Mouse (Mus musculus) neural tube, embryonic 12.5 days (tissue): ENCODE measurements around the gene St6galnac3. TPM values are rescaled to one million over a fixed set of nuclear protein-coding genes. Genes with fewer than 3 reads are reported as not detected.

ENCODE experiments used
- ATAC-seq: fragments of 200-750 bp; cut with Nextera tagmentation; 2 replicates; pipeline ENCODE4 v1.8.0; 2017; ENCODE audit warnings: low read depth, mild to moderate bottlenecking, moderate TSS enrichment, moderate library complexity; ENCODE audit not compliant: low FRiP score
- H3K27ac ChIP-seq: fragments of 300-500 bp; sonication (generic); 2 replicates; pipeline ENCODE4 v1.5.1; 2016
- H3K27me3 ChIP-seq: fragments of 300-500 bp; sonication (generic); replicated peaks from 2 replicates; pipeline ENCODE4 v1.6.1; 2016; ENCODE audit warnings: mild to moderate bottlenecking
- H3K36me3 ChIP-seq: fragments of 300-500 bp; sonication (generic); 2 replicates; pipeline ENCODE4 v1.6.1; 2016; ENCODE audit warnings: mild to moderate bottlenecking
- H3K4me1 ChIP-seq: fragments of 300-500 bp; sonication (generic); 2 replicates; pipeline ENCODE4 v1.6.1; 2016
- H3K4me2 ChIP-seq: fragments of 300-500 bp; sonication (generic); replicated peaks from 2 replicates; pipeline ENCODE4 v1.6.1; 2016; ENCODE audit warnings: mild to moderate bottlenecking
- H3K4me3 ChIP-seq: fragments of 300-500 bp; sonication (generic); 2 replicates; pipeline ENCODE4 v1.5.1; 2016
- H3K9ac ChIP-seq: fragments of 300-500 bp; sonication (generic); 2 replicates; pipeline ENCODE4 v1.6.1; 2016; ENCODE audit warnings: mild to moderate bottlenecking
- H3K9me3 ChIP-seq: fragments of 300-500 bp; sonication (generic); 2 replicates; pipeline ENCODE4 v1.6.1; 2016; ENCODE audit warnings: mild to moderate bottlenecking
- WGBS: fragments of 180-500 bp; shearing (Covaris S2); methylation state at CpG from one replicate; pipeline ENCODE4 v1.1.7; 2016; 5-methylcytosine and 5-hydroxymethylcytosine counted together
- polyA plus RNA-seq: library from polyadenylated mRNA; unstranded; fragments of >200 nt; fragmentation: Nextera tagmentation; extraction: Ambion mirVana; gene quantifications from 2 replicates; pipeline ENCODE4 v1.2.1, GENCODE M21; 2016

Gene St6galnac3
- polyA plus RNA-seq, 1 experiment from 2014 or later: 34.8 TPM

DNA sequence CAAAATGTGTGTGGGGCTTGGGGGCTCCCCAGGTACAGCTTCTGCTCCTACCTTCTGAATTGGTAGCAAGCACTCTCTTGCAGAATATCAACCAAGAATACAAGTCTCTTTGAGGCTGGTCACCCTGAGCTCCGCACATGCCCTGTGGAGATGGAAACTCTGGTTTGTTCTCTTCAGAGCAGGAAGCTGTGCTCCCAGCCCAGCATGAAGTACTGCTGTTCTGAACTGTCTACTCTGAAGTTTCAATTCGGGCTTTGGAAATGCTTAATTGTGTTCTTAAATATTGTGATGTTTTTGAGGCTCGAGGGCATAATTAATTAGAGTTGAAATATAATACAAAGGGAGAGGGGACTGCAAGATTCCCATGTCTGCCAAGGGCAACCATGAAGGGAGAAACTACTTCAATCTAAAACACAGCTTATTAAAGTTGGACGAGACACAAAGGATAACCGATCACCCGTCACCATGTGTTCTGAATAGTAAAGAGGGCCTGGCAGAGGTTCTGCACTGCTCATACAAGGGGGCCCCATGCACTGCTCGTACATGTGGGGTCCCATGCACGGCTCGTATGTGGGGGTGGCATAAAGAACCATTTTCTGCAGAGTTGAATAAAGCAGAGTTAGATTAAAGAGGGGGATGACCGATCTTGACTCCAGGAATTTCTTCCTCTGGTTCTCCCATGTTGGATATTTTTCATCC, 359.8 kb downstream of the St6galnac3 start:
- Histone ChIP-seq H3K36me3 (no peaks in the 10 kb centered on the region), H3K4me3 (no peak overlapping the region), H3K4me2 (no peak overlapping the region), H3K9ac (no peak overlapping the region), H3K27ac (no peak overlapping the region), H3K4me1 (0 out of 2 replicates have a peak, but pooled peaks cover 6% of the 10 kb centered on the region), H3K9me3 (no peaks in the 10 kb centered on the region), H3K27me3 (no peaks in the 10 kb centered on the region)
- no peak for ATAC-seq
- WGBS: 66% methylated on average over 10 of the region's 10 CpGs

- Histone ChIP-seq H3K4me1 (0 out of 2 replicates have a peak, but pooled peaks cover 6% of the 10 kb centered on the region), H3K27me3 (no peaks in the 10 kb centered on the region), H3K9me3 (no peaks in the 10 kb centered on the region), H3K27ac (no peak overlapping the region), H3K4me2 (no peak overlapping the region), H3K9ac (no peak overlapping the region), H3K4me3 (no peak overlapping the region), H3K36me3 (no peaks in the 10 kb centered on the region)
- no peak for ATAC-seq
- WGBS: 95% methylated on average over 3 of the region's 3 CpGs
Observed at GRCm38 (mm10) chr3:153364366-153364765, 360.6 kb downstream of the St6galnac3 start.

DNA sequence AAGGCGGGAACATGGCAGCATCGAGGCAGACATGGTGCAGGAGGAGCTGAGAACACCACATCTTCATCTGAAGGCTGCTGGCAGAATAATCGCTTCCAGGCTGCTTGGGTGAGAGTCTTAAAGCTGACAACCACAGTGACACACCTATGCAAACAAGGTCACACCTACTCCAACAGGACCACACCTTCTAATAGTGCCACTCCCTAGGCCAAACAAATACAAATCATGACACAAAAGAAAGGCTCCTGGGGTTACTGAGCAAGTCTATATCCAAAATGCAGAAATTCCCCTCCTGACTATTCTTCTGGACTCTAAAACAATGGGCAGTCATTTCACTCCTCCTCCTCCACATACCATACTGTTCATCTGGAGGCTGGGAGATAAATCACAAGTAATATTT, 365.0 kb downstream of the St6galnac3 start:
- H3K9me3 ChIP-seq: no peaks in the 10 kb centered on the region
- 94% methylated on average over 3 of the region's 3 CpGs for WGBS

DNA sequence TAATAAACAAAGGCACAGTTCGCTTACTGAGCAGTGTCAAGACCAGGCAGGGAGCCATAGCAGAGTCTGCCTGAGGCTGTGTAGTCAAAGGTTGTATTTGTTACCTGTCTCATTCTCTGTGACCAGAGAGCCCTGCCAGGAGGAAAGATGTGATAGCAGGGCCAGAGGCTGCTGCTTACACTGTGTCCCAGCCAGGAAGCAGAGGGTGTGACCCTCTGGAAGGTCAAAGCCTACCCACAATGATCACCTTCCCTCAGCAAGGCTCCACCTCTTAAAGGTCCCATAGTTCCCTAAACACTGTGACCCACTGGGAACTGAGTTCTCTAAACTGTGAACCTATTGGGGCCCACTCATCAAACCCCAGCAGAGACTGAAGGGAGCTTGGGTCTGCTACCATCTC, 368.9 kb downstream of the St6galnac3 start:
- Histone ChIP-seq H3K4me1 (peaks cover 7% of the 10 kb centered on the region; the same call in 1 of the 2 replicates), H3K9me3 (no peaks in the 10 kb centered on the region), H3K9ac (no peak overlapping the region), H3K27me3 (no peaks in the 10 kb centered on the region), H3K4me2 (no peak overlapping the region), H3K4me3 (no peak overlapping the region), H3K36me3 (no peaks in the 10 kb centered on the region), H3K27ac (no peak overlapping the region)
- ATAC-seq: no peak
- 83% methylated on average over 1 of the region's 1 CpGs for WGBS

More for the DNA sequence above, 365.0 kb downstream of the St6galnac3 start:
- no peak overlapping the region for H3K4me2 ChIP-seq
- ATAC-seq: no peak
- no peak overlapping the region for H3K4me3 ChIP-seq
- peaks cover 6% of the 10 kb centered on the region; the same call in 1 of the 2 replicates for H3K4me1 ChIP-seq
- no peaks in the 10 kb centered on the region for H3K36me3 ChIP-seq
- no peaks in the 10 kb centered on the region for H3K27me3 ChIP-seq
- H3K27ac ChIP-seq: no peak overlapping the region
- no peak overlapping the region for H3K9ac ChIP-seq

DNA sequence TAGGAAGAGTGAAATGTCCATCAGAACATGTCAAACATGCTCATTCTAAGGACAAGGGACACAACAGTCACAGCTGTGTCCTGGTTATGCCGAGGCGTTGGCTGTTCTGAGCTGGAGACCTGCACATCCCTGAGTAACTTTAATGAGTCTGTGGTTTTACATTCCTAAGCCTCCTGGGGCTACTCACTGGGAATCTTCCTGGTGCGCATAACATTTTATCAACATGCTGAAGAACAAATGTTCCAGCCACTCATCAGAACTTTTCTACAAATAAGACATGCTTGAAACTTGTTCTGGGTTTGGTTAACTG, 370.0 kb downstream of the St6galnac3 start:
- no peak for ATAC-seq
- H3K4me3 ChIP-seq: no peak overlapping the region
- 82% methylated on average over 3 of the region's 3 CpGs for WGBS

GRCm38 (mm10) chr3:153354186-153354987, 370.6 kb downstream of the St6galnac3 start:
- Histone ChIP-seq H3K9me3 (no peaks in the 10 kb centered on the region), H3K36me3 (no peaks in the 10 kb centered on the region), H3K4me3 (no peak overlapping the region), H3K27me3 (no peaks in the 10 kb centered on the region), H3K4me2 (no peak overlapping the region), H3K9ac (no peak overlapping the region), H3K4me1 (peaks cover 17% of the 10 kb centered on the region), H3K27ac (no peak overlapping the region)
- 85% methylated on average over 6 of the region's 6 CpGs for WGBS
- no peak for ATAC-seq

More for the DNA sequence above, 370.0 kb downstream of the St6galnac3 start:
- Histone ChIP-seq H3K36me3 (no peaks in the 10 kb centered on the region), H3K4me1 (peaks cover 16% of the 10 kb centered on the region), H3K4me2 (no peak overlapping the region), H3K27ac (no peak overlapping the region), H3K9me3 (no peaks in the 10 kb centered on the region), H3K9ac (no peak overlapping the region), H3K27me3 (no peaks in the 10 kb centered on the region)

- Histone ChIP-seq H3K27me3 (no peaks in the 10 kb centered on the region), H3K36me3 (no peaks in the 10 kb centered on the region), H3K4me2 (no peak overlapping the region), H3K9me3 (no peaks in the 10 kb centered on the region), H3K4me1 (peaks cover 17% of the 10 kb centered on the region), H3K27ac (no peak overlapping the region), H3K9ac (no peak overlapping the region), H3K4me3 (no peak overlapping the region)
- no peak for ATAC-seq
- WGBS: 88% methylated on average over 16 of the region's 16 CpGs
Observed at GRCm38 (mm10) chr3:153353313-153354103, 371.5 kb downstream of the St6galnac3 start.

DNA sequence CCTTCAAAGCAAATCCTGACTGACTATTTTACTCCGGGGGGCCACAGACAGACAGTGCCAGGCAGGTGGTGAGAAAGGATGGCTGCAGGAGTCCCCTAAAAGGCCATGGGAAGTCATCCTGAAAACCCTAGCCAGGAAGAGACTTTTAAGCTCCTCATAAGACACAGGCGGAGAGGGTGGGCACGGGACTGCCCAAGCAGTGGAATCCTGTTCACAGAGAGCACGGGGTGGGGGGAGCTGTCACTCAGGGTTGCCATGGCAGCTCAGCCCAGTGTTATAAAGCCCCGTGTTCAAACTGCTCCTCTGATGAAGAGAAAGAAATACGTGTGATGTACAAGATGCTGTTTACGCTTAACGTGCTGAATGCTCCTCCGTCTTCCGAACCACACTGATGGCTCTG, 375.0 kb downstream of the St6galnac3 start:
- H3K27me3 ChIP-seq: no peaks in the 10 kb centered on the region
- peak; percentile 83 for ATAC-seq
- H3K27ac ChIP-seq: no peak overlapping the region
- H3K9ac ChIP-seq: no peak overlapping the region
- peaks cover 17% of the 10 kb centered on the region for H3K4me1 ChIP-seq
- H3K9me3 ChIP-seq: no peaks in the 10 kb centered on the region
- H3K4me3 ChIP-seq: no peak overlapping the region
- WGBS: 56% methylated on average over 10 of the region's 10 CpGs
- H3K36me3 ChIP-seq: no peaks in the 10 kb centered on the region
- H3K4me2 ChIP-seq: no peak overlapping the region

DNA sequence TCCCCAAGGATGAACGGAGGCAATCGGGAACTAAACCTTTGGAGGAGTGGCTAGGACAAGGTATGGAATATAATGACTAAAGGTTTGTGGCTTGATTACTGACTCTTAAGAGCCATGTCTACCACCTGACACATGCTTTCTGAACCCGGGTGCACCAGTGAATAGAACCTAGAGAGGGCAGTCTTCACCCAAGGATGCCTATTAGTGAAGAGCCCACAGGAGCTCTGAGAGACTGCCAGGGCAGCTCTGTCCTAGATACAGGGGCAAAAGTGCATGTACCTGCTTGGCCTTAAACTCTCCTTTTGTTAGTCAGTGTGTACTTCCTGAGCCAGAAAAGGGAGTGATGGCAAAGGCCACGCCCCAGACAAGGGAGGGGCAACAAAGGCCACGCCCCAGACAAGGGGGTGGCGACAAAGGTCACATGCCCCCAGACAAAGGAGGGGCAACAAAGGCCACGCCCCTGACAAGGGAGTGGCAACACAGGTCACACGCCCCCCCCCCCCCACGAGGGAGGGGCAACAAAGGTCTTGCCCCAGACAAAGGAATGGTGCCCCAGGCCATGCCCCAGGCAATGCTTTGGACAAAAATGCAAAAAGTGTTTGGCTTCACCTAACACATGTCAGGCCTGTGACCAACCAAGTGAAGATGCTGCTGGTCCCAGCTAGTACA, 376.0 kb downstream of the St6galnac3 start:
- Histone ChIP-seq H3K4me1 (peaks cover 17% of the 10 kb centered on the region), H3K4me2 (no peak overlapping the region), H3K27me3 (no peaks in the 10 kb centered on the region), H3K9me3 (no peaks in the 10 kb centered on the region), H3K27ac (no peak overlapping the region), H3K36me3 (no peaks in the 10 kb centered on the region), H3K4me3 (no peak overlapping the region), H3K9ac (no peak overlapping the region)
- 93% methylated on average over 9 of the region's 9 CpGs for WGBS
- ATAC-seq: no peak

DNA sequence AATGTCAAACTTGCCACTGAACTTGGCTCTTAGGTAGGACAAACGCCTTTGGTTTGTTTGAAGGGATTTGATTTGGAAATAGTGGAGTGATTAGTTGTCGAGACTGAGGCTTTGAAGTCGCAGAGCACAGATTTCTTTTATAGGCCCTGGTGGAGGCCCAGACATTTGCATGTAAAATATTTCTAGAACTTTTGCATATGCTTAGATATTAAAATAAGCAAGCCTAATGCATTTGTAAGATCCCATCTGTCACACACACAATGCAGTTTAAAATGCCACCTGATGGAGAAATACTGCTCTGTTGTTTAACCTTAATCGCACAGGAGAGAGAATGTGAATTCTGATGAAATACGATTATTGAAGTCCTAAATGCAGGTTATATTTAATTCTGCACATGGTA, 380.0 kb downstream of the St6galnac3 start:
- no peak for ATAC-seq
- Histone ChIP-seq H3K4me2 (no peak overlapping the region), H3K9me3 (no peaks in the 10 kb centered on the region), H3K27ac (no peak overlapping the region), H3K4me1 (0 out of 2 replicates have a peak, but pooled peaks cover under 1% of the 10 kb centered on the region), H3K27me3 (no peaks in the 10 kb centered on the region), H3K4me3 (no peak overlapping the region), H3K36me3 (no peaks in the 10 kb centered on the region), H3K9ac (no peak overlapping the region)
- WGBS: 79% methylated on average over 5 of the region's 5 CpGs

GRCm38 (mm10) chr3:153339940-153340339, 385.0 kb downstream of the St6galnac3 start:
- H3K27ac ChIP-seq: no peak overlapping the region
- no peaks in the 10 kb centered on the region for H3K27me3 ChIP-seq
- no peak overlapping the region for H3K4me2 ChIP-seq
- no peaks in the 10 kb centered on the region for H3K36me3 ChIP-seq
- H3K4me1 ChIP-seq: no peaks in the 10 kb centered on the region
- no peaks in the 10 kb centered on the region for H3K9me3 ChIP-seq
- 79% methylated on average over 2 of the region's 2 CpGs for WGBS
- no peak overlapping the region for H3K4me3 ChIP-seq
- ATAC-seq: no peak
- H3K9ac ChIP-seq: no peak overlapping the region

- no peak for ATAC-seq
- no peak overlapping the region for H3K4me2 ChIP-seq
- no peaks in the 10 kb centered on the region for H3K36me3 ChIP-seq
- 79% methylated on average over 12 of the region's 12 CpGs for WGBS
- H3K4me3 ChIP-seq: no peak overlapping the region
- H3K4me1 ChIP-seq: no peaks in the 10 kb centered on the region
- H3K27me3 ChIP-seq: no peaks in the 10 kb centered on the region
- H3K9me3 ChIP-seq: no peaks in the 10 kb centered on the region
- H3K27ac ChIP-seq: no peak overlapping the region
- H3K9ac ChIP-seq: no peak overlapping the region
Observed at GRCm38 (mm10) chr3:153339091-153339490, 385.9 kb downstream of the St6galnac3 start.
